Mouse (Mus musculus) CH12.LX (cell line): ENCODE data around the gene Mfsd14a. TPM values are rescaled to one million over a fixed set of nuclear protein-coding genes. Genes with fewer than 3 reads are reported as not detected.

ENCODE experiments used
- DNase-seq: peaks from one replicate; pipeline ENCODE4 v3.0.0-alpha.2; 2013; ENCODE audit errors: extremely low read depth
- H3K27ac ChIP-seq: 2 replicates; pipeline ENCODE4 v1.5.1; 2012; ENCODE audit warnings: low read depth, mild to moderate bottlenecking, control low read depth, moderate library complexity; ENCODE audit not compliant: insufficient read depth
- H3K27me3 ChIP-seq: replicated peaks from 2 replicates; pipeline ENCODE3; 2012; ENCODE audit warnings: inconsistent platforms
- H3K36me3 ChIP-seq, 2 experiments: replicated peaks in 1 of 2; 2 replicates each; pipeline versions ENCODE3 to v1.6.1; 2012; ENCODE audit warnings: inconsistent platforms in 1 of 2, low read length in 1 of 2, mild to moderate bottlenecking in 1 of 2, mixed read lengths in 1 of 2, moderate library complexity in 1 of 2; ENCODE audit not compliant: control insufficient read depth in 1 of 2, insufficient read depth in 1 of 2
- H3K4me1 ChIP-seq, 2 experiments: 2 replicates each; pipeline ENCODE4 v1.6.1; 2012; ENCODE audit warnings: inconsistent platforms in 1 of 2, moderate library complexity in 1 of 2; ENCODE audit not compliant: insufficient read depth in 2 of 2, control insufficient read depth in 1 of 2
- H3K4me2 ChIP-seq: 2 replicates; pipeline ENCODE4 v1.6.1; 2012; ENCODE audit warnings: low read depth, mild to moderate bottlenecking, control low read depth; ENCODE audit not compliant: poor library complexity, insufficient read depth, severe bottlenecking
- H3K4me3 ChIP-seq, 3 experiments: fragments of 150-350 bp in 1 of 3; sonication (generic) in 1 of 3; replicated peaks in 1 of 3; 2 replicates each; pipeline versions ENCODE3 to v1.5.1; 2011 to 2012; ENCODE audit warnings: low read depth in 2 of 3, low read length in 2 of 3, mild to moderate bottlenecking in 2 of 3, moderate library complexity in 2 of 3, control low read depth in 1 of 3, improper control_type of control experiment in 1 of 3, inconsistent platforms in 1 of 3, mixed read lengths in 1 of 3; ENCODE audit not compliant: poor library complexity in 1 of 3
- H3K79me2 ChIP-seq: replicated peaks from 2 replicates; pipeline ENCODE4 v1.6.1; 2012; ENCODE audit warnings: mild to moderate bottlenecking, moderate library complexity; ENCODE audit not compliant: control insufficient read depth, poor library complexity, insufficient read depth, severe bottlenecking; ENCODE audit errors: extremely low read depth
- H3K9ac ChIP-seq: 2 replicates; pipeline ENCODE4 v1.6.1; 2012; ENCODE audit warnings: low read depth, mild to moderate bottlenecking, control low read depth, moderate library complexity; ENCODE audit not compliant: insufficient read depth
- H3K9me3 ChIP-seq: replicated peaks from 2 replicates; pipeline ENCODE3; 2012; ENCODE audit warnings: low read length, inconsistent platforms, mixed read lengths
- BHLHE40 ChIP-seq: IDR thresholded peaks from 2 replicates; pipeline ENCODE4 v1.6.1; 2011; ENCODE audit warnings: mild to moderate bottlenecking, low read depth, low read length, improper control_type of control experiment
- CHD1 ChIP-seq: IDR thresholded peaks from 2 replicates; pipeline ENCODE4 v1.6.1; 2012; ENCODE audit warnings: low read depth, low read length, improper control_type of control experiment, inconsistent platforms
- CHD2 ChIP-seq: IDR thresholded peaks from 2 replicates; pipeline ENCODE4 v1.6.1; 2011; ENCODE audit warnings: low read length, improper control_type of control experiment
- CTCF ChIP-seq, 2 experiments: IDR thresholded peaks in 1 of 2; conservative IDR thresholded peaks in 1 of 2; 2 replicates each; pipeline ENCODE4 v1.5.1; 2011 to 2012; ENCODE audit warnings: low read depth in 2 of 2, low read length in 2 of 2, improper control_type of control experiment in 1 of 2, inconsistent platforms in 1 of 2, mild to moderate bottlenecking in 1 of 2, moderate library complexity in 1 of 2
- E2F4 ChIP-seq: IDR thresholded peaks from 2 replicates; pipeline ENCODE4 v1.6.1; 2011; ENCODE audit warnings: low read depth, low read length, improper control_type of control experiment; ENCODE audit not compliant: insufficient replicate concordance
- ELF1 ChIP-seq: IDR thresholded peaks from 2 replicates; pipeline ENCODE4 v1.6.1; 2014; ENCODE audit warnings: low read depth, mild to moderate bottlenecking, inconsistent platforms, low read length, improper control_type of control experiment
- EP300 ChIP-seq: IDR thresholded peaks from 2 replicates; pipeline ENCODE4 v1.6.1; 2011; ENCODE audit warnings: low read length, improper control_type of control experiment
- GABPA ChIP-seq: IDR thresholded peaks from 2 replicates; pipeline ENCODE4 v1.6.1; 2012; ENCODE audit warnings: low read depth, low read length, improper control_type of control experiment, inconsistent platforms; ENCODE audit not compliant: insufficient replicate concordance
- IRF4 ChIP-seq: IDR thresholded peaks from 2 replicates; pipeline ENCODE4 v1.6.1; 2014; ENCODE audit warnings: low read depth, mild to moderate bottlenecking, inconsistent platforms, low read length, improper control_type of control experiment
- MAX ChIP-seq: IDR thresholded peaks from 2 replicates; pipeline ENCODE4 v1.6.1; 2011; ENCODE audit warnings: low read length, improper control_type of control experiment
- MAZ ChIP-seq: IDR thresholded peaks from 2 replicates; pipeline ENCODE4 v1.6.1; 2012; ENCODE audit warnings: low read depth, mild to moderate bottlenecking, inconsistent platforms, low read length, improper control_type of control experiment, moderate library complexity
- MEF2A ChIP-seq: IDR thresholded peaks from 2 replicates; pipeline ENCODE4 v1.6.1; 2014; ENCODE audit warnings: low read depth, mild to moderate bottlenecking, inconsistent platforms, low read length, improper control_type of control experiment, borderline replicate concordance
- MXI1 ChIP-seq: IDR thresholded peaks from 2 replicates; pipeline ENCODE4 v1.6.1; 2011; ENCODE audit warnings: mild to moderate bottlenecking, low read depth, low read length, improper control_type of control experiment
- MYC ChIP-seq: IDR thresholded peaks from 2 replicates; pipeline ENCODE4 v1.6.1; 2011; ENCODE audit warnings: low read depth, mild to moderate bottlenecking, improper control_type of control experiment, low read length
- PAX5 ChIP-seq: IDR thresholded peaks from 2 replicates; pipeline ENCODE4 v1.6.1; 2012; ENCODE audit warnings: low read length, inconsistent platforms, mixed read lengths
- POLR2AphosphoS2 ChIP-seq: IDR thresholded peaks from 2 replicates; pipeline ENCODE4 v1.6.1; 2011; ENCODE audit warnings: low read depth, low read length, improper control_type of control experiment
- RCOR1 ChIP-seq: conservative IDR thresholded peaks from 2 replicates; pipeline ENCODE4 v1.6.1; 2012; ENCODE audit warnings: low read depth, mild to moderate bottlenecking, inconsistent platforms, low read length, improper control_type of control experiment
- SIN3A ChIP-seq: IDR thresholded peaks from 2 replicates; pipeline ENCODE4 v1.6.1; 2012; ENCODE audit warnings: low read length, improper control_type of control experiment, inconsistent platforms
- SMC3 ChIP-seq: IDR thresholded peaks from 2 replicates; pipeline ENCODE4 v1.6.1; 2011; ENCODE audit warnings: low read depth, low read length, improper control_type of control experiment
- TBP ChIP-seq: conservative IDR thresholded peaks from 2 replicates; pipeline ENCODE4 v1.6.1; 2011; ENCODE audit warnings: low read depth, low read length, improper control_type of control experiment
- TCF12 ChIP-seq: IDR thresholded peaks from 2 replicates; pipeline ENCODE4 v1.6.1; 2014; ENCODE audit warnings: low read depth, mild to moderate bottlenecking, inconsistent platforms, low read length, improper control_type of control experiment
- UBTF ChIP-seq: IDR thresholded peaks from 2 replicates; pipeline ENCODE4 v1.6.1; 2012; ENCODE audit warnings: low read depth, mild to moderate bottlenecking, inconsistent platforms, low read length, improper control_type of control experiment, moderate library complexity
- USF1 ChIP-seq: IDR thresholded peaks from 2 replicates; pipeline ENCODE4 v1.6.1; 2014; ENCODE audit warnings: low read depth, mild to moderate bottlenecking, inconsistent platforms, low read length, improper control_type of control experiment
- ZC3H11A ChIP-seq: IDR thresholded peaks from 2 replicates; pipeline ENCODE4 v1.6.1; 2012; ENCODE audit warnings: low read depth, mild to moderate bottlenecking, inconsistent platforms, low read length, improper control_type of control experiment
- ZKSCAN1 ChIP-seq: IDR thresholded peaks from 2 replicates; pipeline ENCODE4 v1.6.1; 2012; ENCODE audit warnings: low read depth, inconsistent platforms, low read length, improper control_type of control experiment, borderline replicate concordance
- ZMIZ1 ChIP-seq: IDR thresholded peaks from 2 replicates; pipeline ENCODE4 v1.6.1; 2012; ENCODE audit warnings: low read depth, mild to moderate bottlenecking, inconsistent platforms, low read length, improper control_type of control experiment
- ZNF384 ChIP-seq: IDR thresholded peaks from 2 replicates; pipeline ENCODE4 v1.6.1; 2012; ENCODE audit warnings: low read depth, low read length, improper control_type of control experiment, inconsistent platforms
- dilution Hi-C: fragments of 300-500 bp; cut with MboI; formaldehyde crosslinking; loops from 2 replicates; pipeline ENCODE4 v1.14.3; 2020; ENCODE audit warnings: low sequenced_read_pairs; ENCODE audit not compliant: extremely low pct_unique_long_range_greater_than_20kb, extremely low pct_ligation_motif_present
- in situ Hi-C: fragments of 300-500 bp; cut with MboI; formaldehyde crosslinking; loops from 3 replicates; pipeline ENCODE4 v1.14.3; 2019; ENCODE audit warnings: low sequenced_read_pairs, low pct_ligation_motif_present, low pct_unique_long_range_greater_than_20kb, mixed read lengths
- polyA plus RNA-seq: library from polyadenylated mRNA; unstranded; fragments of >175 nt; gene quantifications from 2 replicates; pipeline ENCODE4 v1.2.1, GENCODE M21; 2012; ENCODE audit warnings: low read depth; ENCODE audit not compliant: insufficient read length
- total RNA-seq, 2 experiments: library from RNA; depleted of rRNA; stranded (reverse); fragments of 300-350 nt in 1 of 2; fragments of >200 nt in 1 of 2; gene quantifications; 2 replicates each; pipeline ENCODE4 v1.2.3; 2012 to 2014

The Mfsd14a gene
- total and polyA plus RNA-seq, 3 experiments = 27.0 to 70.4 (median 45.9) TPM

DNA sequence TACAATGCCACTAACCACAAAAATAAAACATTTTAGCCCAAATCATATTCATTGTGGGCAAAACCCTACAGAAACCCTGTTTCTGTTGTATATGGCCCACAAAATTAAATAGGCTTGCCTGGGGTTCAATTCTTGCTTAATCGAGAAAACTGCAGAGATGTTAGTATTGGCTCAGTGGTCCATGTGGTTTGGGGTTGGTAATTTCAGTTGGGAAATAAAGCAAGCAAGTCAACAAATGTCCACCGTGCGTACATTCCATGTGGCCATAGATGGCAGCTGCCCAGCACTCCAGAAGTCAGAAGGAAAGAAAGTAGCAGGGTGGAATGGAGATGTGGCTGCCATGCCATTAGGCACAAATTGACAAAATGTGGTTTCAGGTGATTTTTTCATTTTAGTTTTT is 29.5 kb downstream of the Mfsd14a start:
- no peak overlapping the region for H3K4me3 ChIP-seq
- H3K79me2 ChIP-seq = no peaks in the 10 kb centered on the region; the same call in 1 of the 2 replicates
- peaks cover 42 to 84% of the 10 kb centered on the region in 2 experiments for H3K36me3 ChIP-seq
- TF ChIP-seq TCF12 (no peak), IRF4 (no peak), TBP (no peak), PAX5 (no peak), CHD1 (no peak), POLR2AphosphoS2 (no peak), MYC (no peak), USF1 (no peak), SMC3 (no peak), SIN3A (no peak), ZMIZ1 (no peak), MXI1 (no peak), CHD2 (no peak), CTCF (conservative IDR thresholded peaks at IDR 0.05 in 1 of 2, IDR thresholded peaks at IDR 0.05 in 1 of 2; ENCODE audit: low read depth in 2 of 2, low read length in 2 of 2) (no peak), E2F4 (no peak)
- TF ChIP-seq, all 38 proteins: peak for 0
- dilution Hi-C loops (no loop called here), in situ Hi-C loops (no loop called here)
- Histone ChIP-seq H3K27ac (no peak overlapping the region), H3K27me3 (no peaks in the 10 kb centered on the region), H3K9ac (no peak overlapping the region), H3K4me1 (peaks cover 0 to 4% of the 10 kb centered on the region in 2 experiments; a peak in 1 of 4 replicates), H3K4me2 (no peak overlapping the region), H3K9me3 (no peaks in the 10 kb centered on the region)
- DNase-seq = no peak

DNA sequence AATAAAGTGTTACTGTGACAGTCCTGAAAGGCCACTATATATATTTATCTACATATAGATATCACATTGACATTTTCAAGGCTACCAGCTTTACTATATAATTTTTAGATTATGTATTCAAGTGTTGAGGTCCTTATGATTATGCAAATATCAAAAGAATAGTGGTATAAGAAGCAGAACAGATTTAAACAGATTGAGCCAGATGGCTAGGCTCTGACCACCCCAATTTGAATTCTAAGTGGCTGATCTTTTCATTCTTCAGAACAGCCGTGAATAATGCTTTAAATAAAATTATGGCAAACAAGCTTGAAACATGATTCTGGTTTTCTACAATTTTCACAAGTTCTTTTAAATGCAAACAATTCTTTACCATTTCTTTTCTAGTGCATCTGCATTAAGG is 31.0 kb downstream of the Mfsd14a start:
- no peak overlapping the region for H3K27ac ChIP-seq
- no peaks in the 10 kb centered on the region for H3K9me3 ChIP-seq
- H3K9ac ChIP-seq = no peak overlapping the region
- TF ChIP-seq IRF4 (no peak), MEF2A (no peak), CHD1 (no peak), EP300 (no peak), MAX (no peak), TBP (no peak), UBTF (no peak), ZKSCAN1 (no peak), ZNF384 (no peak), GABPA (no peak), E2F4 (no peak), ELF1 (no peak), BHLHE40 (no peak), SMC3 (no peak), MAZ (no peak), ZC3H11A (no peak), RCOR1 (no peak), PAX5 (no peak)
- dilution Hi-C loops = no loop called here
- no peak overlapping the region for H3K4me2 ChIP-seq
- DNase-seq = no peak
- no peaks in the 10 kb centered on the region for H3K27me3 ChIP-seq
- in situ Hi-C loops = no loop called here
- H3K36me3 ChIP-seq = peaks cover 41 to 85% of the 10 kb centered on the region in 2 experiments
- peaks cover 0 to 4% of the 10 kb centered on the region in 2 experiments; a peak in 1 of 4 replicates for H3K4me1 ChIP-seq
- no peak overlapping the region for H3K4me3 ChIP-seq
- no peaks in the 10 kb centered on the region; the same call in 1 of the 2 replicates for H3K79me2 ChIP-seq
